Mouse (Mus musculus): Measurements from ENCODE around the gene Carf. TPM values are rescaled to one million over a fixed set of nuclear protein-coding genes. Genes with fewer than 3 reads are reported as not detected.
A peak's percentile ranks its signal among the peaks of the same experiment; 100 is the strongest.
"Not testable (repeated sequence)": the region's sequence is repeated elsewhere in the genome, so short reads cannot be mapped to it uniquely, and the experiment has no call there.

The Carf gene
- 6.4 and 6.5 TPM in 2 replicates for polyA plus RNA-seq (2014; fragmentation: Nextera tagmentation; extraction: Ambion mirVana)

- peak within 1 kb of the TSS; percentile 96 for H3K9ac ChIP-seq (ENCODE audit: low read length)
- no peaks in the 10 kb centered on the region for H3K27me3 ChIP-seq (ENCODE audit: control insufficient read depth, insufficient read depth, low read length)
- ATAC-seq (ENCODE audit: insufficient number of reproducible peaks, insufficient read depth, low FRiP score, low read depth), result peak; percentile 94
- H3K9me3 ChIP-seq (ENCODE audit: control insufficient read depth, low read length), result no peaks in the 10 kb centered on the region
- H3K27ac ChIP-seq (replicated peaks in 1 of 2; ENCODE audit: control insufficient read depth in 1 of 2, insufficient read depth in 1 of 2, low read depth in 2 of 2, low read length in 2 of 2), result peak within 1 kb of the TSS; percentile 98 to 99
- peak within 1 kb of the TSS; percentile 82 for H3K4me2 ChIP-seq (ENCODE audit: low read length)
- H3K4me3 ChIP-seq (ENCODE audit: control insufficient read depth in 1 of 2, insufficient read depth in 1 of 2, low read depth in 1 of 2, low read length in 2 of 2), result peak within 1 kb of the TSS; percentile 67 to 92
- H3K4me1 ChIP-seq (ENCODE audit: control insufficient read depth in 2 of 2, insufficient read depth in 2 of 2, low read length in 2 of 2), result peaks cover 3 to 6% of the 10 kb centered on the region in 2 experiments; a peak in 3 of 4 replicates
- H3K36me3 ChIP-seq (ENCODE audit: control insufficient read depth, insufficient read depth, low read length), result peaks cover 9% of the 10 kb centered on the region
- under 1% methylated on average over 67 of the region's 71 CpGs for WGBS
These were observed at the start of gene Carf, which contains the start of gene Wdr12 for GRCm38 (mm10) chr1:60098024-60098781. Carf (plus strand) TSS chr1:60098247. Wdr12 (minus strand) TSS chr1:60098645.

- no peak overlapping the region for H3K4me3 ChIP-seq (ENCODE audit: control insufficient read depth in 1 of 2, insufficient read depth in 1 of 2, low read depth in 1 of 2, low read length in 2 of 2)
- H3K27ac ChIP-seq (replicated peaks in 1 of 2; ENCODE audit: control insufficient read depth in 1 of 2, insufficient read depth in 1 of 2, low read depth in 2 of 2, low read length in 2 of 2), result no peak overlapping the region
- H3K4me2 ChIP-seq (ENCODE audit: low read length), result no peak overlapping the region
- WGBS, result 34% methylated on average over 3 of the region's 3 CpGs
- H3K36me3 ChIP-seq (ENCODE audit: control insufficient read depth, insufficient read depth, low read length), result no peaks in the 10 kb centered on the region
- H3K4me1 ChIP-seq (ENCODE audit: control insufficient read depth in 2 of 2, insufficient read depth in 2 of 2, low read length in 2 of 2), result no peaks in the 10 kb centered on the region
- no peak overlapping the region for H3K9ac ChIP-seq (ENCODE audit: low read length)
- H3K27me3 ChIP-seq (ENCODE audit: control insufficient read depth, insufficient read depth, low read length), result no peaks in the 10 kb centered on the region
- ATAC-seq (ENCODE audit: insufficient number of reproducible peaks, insufficient read depth, low FRiP score, low read depth), result no peak
- no peaks in the 10 kb centered on the region for H3K9me3 ChIP-seq (ENCODE audit: control insufficient read depth, low read length)
These were observed 43.4 kb upstream of the Carf start for GRCm38 (mm10) chr1:60054659-60055058.

- WGBS, result 80% methylated on average over 3 of the region's 3 CpGs
- no peak for ATAC-seq (ENCODE audit: insufficient number of reproducible peaks, insufficient read depth, low FRiP score, low read depth)
These were observed 41.7 kb upstream of the Carf start for GRCm38 (mm10) chr1:60056310-60056709.

GRCm38 (mm10) chr1:60070725-60071124, 27.3 kb upstream of the Carf start:
- H3K4me3 ChIP-seq (ENCODE audit: control insufficient read depth in 1 of 2, insufficient read depth in 1 of 2, low read depth in 1 of 2, low read length in 2 of 2); H3K4me1 ChIP-seq (ENCODE audit: control insufficient read depth in 2 of 2, insufficient read depth in 2 of 2, low read length in 2 of 2); H3K27me3 ChIP-seq (ENCODE audit: control insufficient read depth, insufficient read depth, low read length); H3K36me3 ChIP-seq (ENCODE audit: control insufficient read depth, insufficient read depth, low read length); H3K27ac ChIP-seq (replicated peaks in 1 of 2; ENCODE audit: control insufficient read depth in 1 of 2, insufficient read depth in 1 of 2, low read depth in 2 of 2, low read length in 2 of 2); H3K4me2 ChIP-seq (ENCODE audit: low read length); H3K9ac ChIP-seq (ENCODE audit: low read length); H3K9me3 ChIP-seq (ENCODE audit: control insufficient read depth, low read length); ATAC-seq (ENCODE audit: insufficient number of reproducible peaks, insufficient read depth, low FRiP score, low read depth): not testable (repeated sequence)

More at GRCm38 (mm10) chr1:60056310-60056709, 41.7 kb upstream of the Carf start:
- Histone ChIP-seq H3K27me3 (ENCODE audit: control insufficient read depth, insufficient read depth, low read length) (no peaks in the 10 kb centered on the region), H3K4me2 (ENCODE audit: low read length) (no peak overlapping the region), H3K27ac (replicated peaks in 1 of 2; ENCODE audit: control insufficient read depth in 1 of 2, insufficient read depth in 1 of 2, low read depth in 2 of 2, low read length in 2 of 2) (no peak overlapping the region), H3K4me1 (ENCODE audit: control insufficient read depth in 2 of 2, insufficient read depth in 2 of 2, low read length in 2 of 2) (no peaks in the 10 kb centered on the region), H3K9ac (ENCODE audit: low read length) (no peak overlapping the region), H3K4me3 (ENCODE audit: control insufficient read depth in 1 of 2, insufficient read depth in 1 of 2, low read depth in 1 of 2, low read length in 2 of 2) (no peak overlapping the region), H3K9me3 (ENCODE audit: control insufficient read depth, low read length) (no peaks in the 10 kb centered on the region), H3K36me3 (ENCODE audit: control insufficient read depth, insufficient read depth, low read length) (no peaks in the 10 kb centered on the region)

GRCm38 (mm10) chr1:60074935-60075334, 23.1 kb upstream of the Carf start:
- no peak overlapping the region for H3K4me3 ChIP-seq (ENCODE audit: control insufficient read depth in 1 of 2, insufficient read depth in 1 of 2, low read depth in 1 of 2, low read length in 2 of 2)
- H3K4me2 ChIP-seq (ENCODE audit: low read length), result no peak overlapping the region
- H3K4me1 ChIP-seq (ENCODE audit: control insufficient read depth in 2 of 2, insufficient read depth in 2 of 2, low read length in 2 of 2), result no peaks in the 10 kb centered on the region
- 72% methylated on average over 2 of the region's 2 CpGs for WGBS
- H3K27me3 ChIP-seq (ENCODE audit: control insufficient read depth, insufficient read depth, low read length), result no peaks in the 10 kb centered on the region
- no peak overlapping the region for H3K27ac ChIP-seq (replicated peaks in 1 of 2; ENCODE audit: control insufficient read depth in 1 of 2, insufficient read depth in 1 of 2, low read depth in 2 of 2, low read length in 2 of 2)
- peaks cover 35% of the 10 kb centered on the region for H3K36me3 ChIP-seq (ENCODE audit: control insufficient read depth, insufficient read depth, low read length)
- no peaks in the 10 kb centered on the region for H3K9me3 ChIP-seq (ENCODE audit: control insufficient read depth, low read length)
- no peak for ATAC-seq (ENCODE audit: insufficient number of reproducible peaks, insufficient read depth, low FRiP score, low read depth)
- no peak overlapping the region for H3K9ac ChIP-seq (ENCODE audit: low read length)

GRCm38 (mm10) chr1:60075590-60075989, 22.5 kb upstream of the Carf start:
- no peak for ATAC-seq (ENCODE audit: insufficient number of reproducible peaks, insufficient read depth, low FRiP score, low read depth)
- H3K4me1 ChIP-seq (ENCODE audit: control insufficient read depth in 2 of 2, insufficient read depth in 2 of 2, low read length in 2 of 2), result no peaks in the 10 kb centered on the region
- H3K36me3 ChIP-seq (ENCODE audit: control insufficient read depth, insufficient read depth, low read length), result peaks cover 40% of the 10 kb centered on the region
- H3K27me3 ChIP-seq (ENCODE audit: control insufficient read depth, insufficient read depth, low read length), result no peaks in the 10 kb centered on the region
- no peak overlapping the region for H3K4me2 ChIP-seq (ENCODE audit: low read length)
- H3K9me3 ChIP-seq (ENCODE audit: control insufficient read depth, low read length), result no peaks in the 10 kb centered on the region
- H3K27ac ChIP-seq (replicated peaks in 1 of 2; ENCODE audit: control insufficient read depth in 1 of 2, insufficient read depth in 1 of 2, low read depth in 2 of 2, low read length in 2 of 2), result no peak overlapping the region
- no peak overlapping the region for H3K4me3 ChIP-seq (ENCODE audit: control insufficient read depth in 1 of 2, insufficient read depth in 1 of 2, low read depth in 1 of 2, low read length in 2 of 2)
- WGBS, result 84% methylated on average over 3 of the region's 3 CpGs
- H3K9ac ChIP-seq (ENCODE audit: low read length), result no peak overlapping the region

- Histone ChIP-seq H3K9ac (ENCODE audit: low read length) (no peak overlapping the region), H3K27me3 (ENCODE audit: control insufficient read depth, insufficient read depth, low read length) (no peaks in the 10 kb centered on the region), H3K27ac (replicated peaks in 1 of 2; ENCODE audit: control insufficient read depth in 1 of 2, insufficient read depth in 1 of 2, low read depth in 2 of 2, low read length in 2 of 2) (no peak overlapping the region), H3K4me3 (ENCODE audit: control insufficient read depth in 1 of 2, insufficient read depth in 1 of 2, low read depth in 1 of 2, low read length in 2 of 2) (no peak overlapping the region), H3K9me3 (ENCODE audit: control insufficient read depth, low read length) (no peaks in the 10 kb centered on the region), H3K4me2 (ENCODE audit: low read length) (no peak overlapping the region), H3K36me3 (ENCODE audit: control insufficient read depth, insufficient read depth, low read length) (peaks cover 48% of the 10 kb centered on the region), H3K4me1 (ENCODE audit: control insufficient read depth in 2 of 2, insufficient read depth in 2 of 2, low read length in 2 of 2) (no peaks in the 10 kb centered on the region)
- no peak for ATAC-seq (ENCODE audit: insufficient number of reproducible peaks, insufficient read depth, low FRiP score, low read depth)
- WGBS, result 85% methylated on average over 6 of the region's 6 CpGs
These were observed 21.6 kb upstream of the Carf start for GRCm38 (mm10) chr1:60076411-60076810.
